Mouse (Mus musculus): ENCODE results near the gene Ndufs7.

DNA sequence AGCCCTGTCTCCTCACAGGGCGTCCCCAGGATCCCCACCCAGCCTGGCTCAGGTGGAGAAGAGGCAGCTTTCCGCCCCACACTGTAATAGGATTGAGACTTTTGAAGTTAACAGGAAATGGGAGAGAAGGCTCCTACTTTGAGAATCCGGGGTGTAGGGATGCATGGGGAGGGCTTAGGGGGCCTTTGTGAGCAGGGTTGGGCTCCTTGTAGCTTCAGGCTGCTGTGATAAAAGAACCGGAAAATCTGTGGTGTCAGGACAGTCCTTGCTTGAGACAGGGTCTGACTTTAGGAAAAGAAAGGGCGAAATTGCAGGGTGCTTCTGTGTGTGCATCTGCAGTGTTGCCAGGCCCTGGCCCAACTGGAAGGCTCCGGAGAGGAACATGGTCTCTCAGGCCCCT is 48.4 kb upstream of the Ndufs7 start:
- no peak for TF ChIP-seq CTCF (IDR thresholded peaks at IDR 0.05; ENCODE audit: low read depth)
- no peak for TF ChIP-seq EP300 (IDR thresholded peaks at IDR 0.05; ENCODE audit: low read depth)

All from heart, postnatal 0 days (tissue).